Mouse (Mus musculus) cortical plate, adult 2 months (tissue): ENCODE results near the gene Mgat4b.

Experiments used
- CTCF ChIP-seq: fragments of 200-500 bp; IDR thresholded peaks from 2 replicates; pipeline ENCODE4 v1.5.1; 2011; ENCODE audit warnings: mild to moderate bottlenecking, control low read depth, low read length; ENCODE audit not compliant: insufficient read depth; ENCODE audit errors: extremely low read depth
- POLR2A ChIP-seq: fragments of 200-500 bp; IDR thresholded peaks from 2 replicates; pipeline ENCODE4 v1.6.1; 2011; ENCODE audit warnings: mild to moderate bottlenecking, low read length, control low read depth; ENCODE audit not compliant: insufficient read depth; ENCODE audit errors: extremely low read depth

GRCm38 (mm10) chr11:50243926-50244325 lies 33.2 kb downstream of the Mgat4b start:
- TF ChIP-seq CTCF (no peak), POLR2A (no peak)
